Comparison of ENCODE assay signal across 23 mouse cellular contexts in the genomic region with DNA sequence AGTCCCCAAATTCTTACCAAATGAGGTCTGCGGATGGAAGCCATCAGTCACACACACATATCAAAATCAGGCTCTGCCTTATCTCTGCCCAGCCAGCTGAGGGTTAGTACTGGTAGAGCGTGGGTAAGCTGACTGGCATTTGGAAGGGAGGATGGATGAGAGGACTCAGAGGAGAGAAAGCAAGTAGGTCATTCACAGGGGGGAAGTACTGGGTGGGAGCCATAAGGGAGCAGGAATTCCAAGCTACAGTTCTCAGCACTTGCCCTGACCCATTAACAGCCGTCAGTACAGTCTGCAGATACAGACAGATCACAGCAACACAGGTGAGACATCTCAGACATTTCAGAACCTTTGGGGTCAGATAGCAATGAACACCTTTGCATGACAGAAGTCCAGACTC.
DNase-seq lines count a peak whose midpoint lies in the region; ATAC-seq lines count a peak whose summit lies in the region.
"Had no signal": no experiment of that assay in that cellular context is flagged by ENCODE, and none has a peak within 500 bp of the region (broad histone marks: within the 10 kb centered on the region; RNA-seq: fewer than 3 reads in every experiment).

No protein-coding gene starts in this region.

- no peak overlapping the region for H3K9ac ChIP-seq in heart, embryonic 12.5 days
- no peak overlapping the region for H3K9ac ChIP-seq in hindbrain, embryonic 16.5 days (ENCODE audit: low read depth, low read length)
- H3K9ac ChIP-seq in hindbrain, embryonic 14.5 days = no peak overlapping the region
- no peak overlapping the region for H3K9ac ChIP-seq in neural tube, embryonic 15.5 days (replicated peaks)
- H3K9ac ChIP-seq: embryonic facial prominence, embryonic 12.5 days; forebrain, embryonic 13.5 days; forebrain, embryonic 15.5 days; forebrain, postnatal 0 days had no signal

- H3K4me3 ChIP-seq in heart, embryonic 12.5 days = no peak overlapping the region
- H3K4me3 ChIP-seq in hindbrain, embryonic 16.5 days (ENCODE audit: low read length) = no peak overlapping the region
- no peak overlapping the region for H3K4me3 ChIP-seq in hindbrain, embryonic 14.5 days (replicated peaks; ENCODE audit: low read length)
- no peak overlapping the region for H3K4me3 ChIP-seq in neural tube, embryonic 15.5 days (replicated peaks)
- H3K4me3 ChIP-seq: embryonic facial prominence, embryonic 10.5 days; embryonic facial prominence, embryonic 12.5 days; forebrain, embryonic 13.5 days; forebrain, embryonic 15.5 days had no signal

- ATAC-seq in cerebellum, adult (ENCODE audit: insufficient number of reproducible peaks, low FRiP score, low TSS enrichment) = peak; percentile 74
- ATAC-seq in heart, embryonic 12.5 days (ENCODE audit: insufficient number of reproducible peaks, low FRiP score) = no peak
- ATAC-seq in hindbrain, embryonic 16.5 days = peak; percentile 25; the same call in 1 of the 2 replicates
- no peak for ATAC-seq in hindbrain, embryonic 14.5 days (ENCODE audit: low FRiP score)
- ATAC-seq in neural tube, embryonic 15.5 days (ENCODE audit: low FRiP score) = no peak
- ATAC-seq: activated CD4-positive, CD25-positive, alpha-beta regulatory T cell, adult 4 months; CD4-positive, CD25-positive, alpha-beta regulatory T cell, adult 4 months; forebrain, embryonic 13.5 days; forebrain, embryonic 15.5 days; forebrain, postnatal 0 days had no signal

- no peaks in the 10 kb centered on the region for H3K4me1 ChIP-seq in heart, embryonic 12.5 days (replicated peaks)
- no peaks in the 10 kb centered on the region for H3K4me1 ChIP-seq in hindbrain, embryonic 16.5 days (ENCODE audit: control insufficient read depth, insufficient read depth, low read depth, low read length)
- H3K4me1 ChIP-seq in hindbrain, embryonic 14.5 days (replicated peaks; ENCODE audit: control insufficient read depth, insufficient read depth, low read length) = 0 out of 2 replicates have a peak, but pooled peaks cover 4% of the 10 kb centered on the region
- H3K4me1 ChIP-seq in neural tube, embryonic 15.5 days = peaks cover 5% of the 10 kb centered on the region
- H3K4me1 ChIP-seq: embryonic facial prominence, embryonic 10.5 days; embryonic facial prominence, embryonic 12.5 days; forebrain, embryonic 13.5 days; forebrain, embryonic 15.5 days had no signal

- no peak overlapping the region for H3K4me2 ChIP-seq in heart, embryonic 12.5 days
- no peak overlapping the region for H3K4me2 ChIP-seq in hindbrain, embryonic 16.5 days (ENCODE audit: low read length)
- H3K4me2 ChIP-seq in hindbrain, embryonic 14.5 days (replicated peaks) = no peak overlapping the region
- no peak overlapping the region for H3K4me2 ChIP-seq in neural tube, embryonic 15.5 days
- H3K4me2 ChIP-seq: embryonic facial prominence, embryonic 12.5 days; forebrain, embryonic 13.5 days; forebrain, embryonic 15.5 days had no signal

- 42% methylated on average over 3 of the region's 3 CpGs for WGBS in heart, embryonic 12.5 days
- 81% methylated on average over 3 of the region's 3 CpGs for WGBS in hindbrain, embryonic 16.5 days
- WGBS in hindbrain, embryonic 14.5 days = 79% methylated on average over 3 of the region's 3 CpGs
- WGBS in neural tube, embryonic 15.5 days = 82% methylated on average over 3 of the region's 3 CpGs

- no peak overlapping the region for H3K27ac ChIP-seq in heart, embryonic 12.5 days (ENCODE audit: poor library complexity, severe bottlenecking)
- no peak overlapping the region for H3K27ac ChIP-seq in hindbrain, embryonic 16.5 days (ENCODE audit: low read depth, low read length)
- no peak overlapping the region for H3K27ac ChIP-seq in hindbrain, embryonic 14.5 days
- H3K27ac ChIP-seq in neural tube, embryonic 15.5 days (replicated peaks) = no peak overlapping the region
- H3K27ac ChIP-seq: embryonic facial prominence, embryonic 10.5 days; embryonic facial prominence, embryonic 12.5 days; forebrain, embryonic 13.5 days; forebrain, embryonic 15.5 days had no signal

- H3K36me3 ChIP-seq in heart, embryonic 12.5 days = no peaks in the 10 kb centered on the region
- no peaks in the 10 kb centered on the region for H3K36me3 ChIP-seq in hindbrain, embryonic 16.5 days (ENCODE audit: control insufficient read depth, insufficient read depth, low read length)
- no peaks in the 10 kb centered on the region for H3K36me3 ChIP-seq in hindbrain, embryonic 14.5 days (replicated peaks; ENCODE audit: control insufficient read depth, insufficient read depth)
- no peaks in the 10 kb centered on the region for H3K36me3 ChIP-seq in neural tube, embryonic 15.5 days
- H3K36me3 ChIP-seq: embryonic facial prominence, embryonic 10.5 days; embryonic facial prominence, embryonic 12.5 days; forebrain, embryonic 15.5 days had no signal

- DNase-seq in cerebellum, postnatal 14 days = no peak
- peak; percentile 52 for DNase-seq in heart, adult 11 months
- no peak for DNase-seq in hindbrain, embryonic 14.5 days (ENCODE audit: low spot score)
- DNase-seq: adrenal gland, adult 8-10 months; adrenal gland, postnatal 14 days; adrenal gland, postnatal 36 days; B cell, adult 2 months; cerebellum, adult 11 months; cerebellum, adult 18-20 months; cerebellum, adult 9-10 months; cerebellum, postnatal 10 days; forebrain, postnatal 0 days had no signal

- no peaks in the 10 kb centered on the region for H3K27me3 ChIP-seq in heart, embryonic 12.5 days (replicated peaks)
- no peaks in the 10 kb centered on the region for H3K27me3 ChIP-seq in hindbrain, embryonic 16.5 days (replicated peaks; ENCODE audit: control insufficient read depth, insufficient read depth, low read length)
- H3K27me3 ChIP-seq in hindbrain, embryonic 14.5 days (ENCODE audit: control insufficient read depth, insufficient read depth, low read length) = no peaks in the 10 kb centered on the region
- H3K27me3 ChIP-seq in neural tube, embryonic 15.5 days (replicated peaks) = no peaks in the 10 kb centered on the region
- H3K27me3 ChIP-seq: CH12.LX; embryonic facial prominence, embryonic 12.5 days; forebrain, embryonic 13.5 days; forebrain, embryonic 15.5 days had no signal

- H3K9me3 ChIP-seq in heart, embryonic 12.5 days (replicated peaks) = no peaks in the 10 kb centered on the region
- no peaks in the 10 kb centered on the region for H3K9me3 ChIP-seq in hindbrain, embryonic 16.5 days (ENCODE audit: control insufficient read depth, low read length)
- H3K9me3 ChIP-seq in hindbrain, embryonic 14.5 days (ENCODE audit: control insufficient read depth, low read length) = no peaks in the 10 kb centered on the region
- H3K9me3 ChIP-seq in neural tube, embryonic 15.5 days (replicated peaks) = no peaks in the 10 kb centered on the region
- H3K9me3 ChIP-seq: embryonic facial prominence, embryonic 10.5 days; embryonic facial prominence, embryonic 12.5 days; forebrain, embryonic 13.5 days; forebrain, embryonic 15.5 days had no signal

Comparison
In these comparisons a context has a peak if more than half of its experiments do, and no peak if none do; other contexts are left out.
1. ATAC-seq: peak in cerebellum, adult (single experiment) and hindbrain, embryonic 16.5 days (single experiment); none in heart, embryonic 12.5 days (single experiment), hindbrain, embryonic 14.5 days (single experiment) and neural tube, embryonic 15.5 days (single experiment).